Mouse (Mus musculus) lung, embryonic 15.5 days (tissue): Measurements from ENCODE around the gene Ms4a4c. TPM values are rescaled to one million over a fixed set of nuclear protein-coding genes. Genes with fewer than 3 reads are reported as not detected.

Source experiments
- ATAC-seq: fragments of 200-750 bp; cut with Nextera tagmentation; 2 replicates; pipeline ENCODE4 v1.8.0; 2017; ENCODE audit warnings: moderate number of reproducible peaks, borderline replicate concordance; ENCODE audit not compliant: low FRiP score, low TSS enrichment; ENCODE audit errors: extremely low read depth
- H3K27ac ChIP-seq: fragments of 300-500 bp; sonication (generic); 2 replicates; pipeline ENCODE4 v1.5.1; 2015; ENCODE audit warnings: moderate library complexity, mild to moderate bottlenecking, inconsistent platforms
- H3K27me3 ChIP-seq: fragments of 300-500 bp; sonication (generic); 2 replicates; pipeline ENCODE4 v1.6.1; 2015; ENCODE audit warnings: inconsistent platforms
- H3K36me3 ChIP-seq: fragments of 300-500 bp; sonication (generic); 2 replicates; pipeline ENCODE4 v1.6.1; 2015; ENCODE audit warnings: inconsistent platforms
- H3K4me1 ChIP-seq: fragments of 300-500 bp; sonication (generic); 2 replicates; pipeline ENCODE4 v1.6.1; 2015; ENCODE audit warnings: inconsistent platforms
- H3K4me2 ChIP-seq: fragments of 300-500 bp; sonication (generic); 2 replicates; pipeline ENCODE4 v1.6.1; 2015; ENCODE audit warnings: inconsistent platforms, mild to moderate bottlenecking, moderate library complexity
- H3K4me3 ChIP-seq: fragments of 300-500 bp; sonication (generic); 2 replicates; pipeline ENCODE4 v1.5.1; 2015; ENCODE audit warnings: mild to moderate bottlenecking, inconsistent platforms
- H3K9ac ChIP-seq: fragments of 300-500 bp; sonication (generic); 2 replicates; pipeline ENCODE4 v1.6.1; 2015; ENCODE audit warnings: inconsistent platforms
- H3K9me3 ChIP-seq: fragments of 300-500 bp; sonication (generic); 2 replicates; pipeline ENCODE4 v1.6.1; 2016; ENCODE audit warnings: inconsistent platforms
- WGBS: fragments of 180-500 bp; shearing (Covaris S2); methylation state at CpG from one replicate; pipeline ENCODE4 v1.1.7; 2015; 5-methylcytosine and 5-hydroxymethylcytosine counted together
- polyA plus RNA-seq: library from polyadenylated mRNA; unstranded; fragments of >200 nt; fragmentation: Nextera tagmentation; extraction: Ambion mirVana; gene quantifications from 2 replicates; pipeline ENCODE4 v1.2.1, GENCODE M21; 2015

Gene Ms4a4c
- polyA plus RNA-seq, result 1.2 and 1.9 TPM in 2 replicates

DNA sequence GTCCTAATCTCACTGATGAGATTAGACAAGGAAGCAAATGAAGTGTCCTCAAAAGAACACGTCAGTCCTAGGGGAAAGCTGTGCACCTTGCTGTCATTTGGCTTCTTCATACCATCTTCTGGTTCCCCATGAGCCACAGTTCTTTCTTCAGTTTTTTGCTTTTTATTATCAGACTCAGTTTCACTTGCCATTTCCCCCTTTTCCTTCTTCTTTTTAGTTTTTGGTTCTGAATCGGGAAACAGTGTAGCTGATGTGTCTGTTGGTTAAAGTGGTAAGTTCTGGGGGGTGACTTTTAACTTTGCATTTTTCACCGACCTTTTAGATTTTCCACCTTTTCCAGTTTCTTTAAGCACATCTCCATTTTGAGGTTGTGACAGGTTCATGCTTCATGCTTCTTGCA, at the start of gene Ms4a4c:
TSS of gene Ms4a4c (plus strand) at position 244 of the 400 bp plus-strand sequence.
- no peak within 1 kb of the TSS for H3K27ac ChIP-seq
- no peak for ATAC-seq
- no peak within 1 kb of the TSS for H3K4me3 ChIP-seq
- no peaks in the 10 kb centered on the region for H3K9me3 ChIP-seq
- WGBS, result 83% methylated on average over 3 of the region's 3 CpGs
- no peaks in the 10 kb centered on the region for H3K36me3 ChIP-seq
- H3K4me2 ChIP-seq, result no peak within 1 kb of the TSS
- H3K9ac ChIP-seq, result no peak within 1 kb of the TSS
- H3K27me3 ChIP-seq, result no peaks in the 10 kb centered on the region
- H3K4me1 ChIP-seq, result no peaks in the 10 kb centered on the region

- ATAC-seq, result no peak
- Histone ChIP-seq H3K9ac (no peak overlapping the region), H3K27me3 (no peaks in the 10 kb centered on the region), H3K4me2 (no peak overlapping the region), H3K4me3 (no peak overlapping the region), H3K36me3 (no peaks in the 10 kb centered on the region), H3K27ac (no peak overlapping the region), H3K4me1 (no peaks in the 10 kb centered on the region), H3K9me3 (no peaks in the 10 kb centered on the region)
- WGBS, result 65% methylated on average over 7 of the region's 7 CpGs
Measured at GRCm38 (mm10) chr19:11355730-11356129, 48.8 kb upstream of the Ms4a4c start.

DNA sequence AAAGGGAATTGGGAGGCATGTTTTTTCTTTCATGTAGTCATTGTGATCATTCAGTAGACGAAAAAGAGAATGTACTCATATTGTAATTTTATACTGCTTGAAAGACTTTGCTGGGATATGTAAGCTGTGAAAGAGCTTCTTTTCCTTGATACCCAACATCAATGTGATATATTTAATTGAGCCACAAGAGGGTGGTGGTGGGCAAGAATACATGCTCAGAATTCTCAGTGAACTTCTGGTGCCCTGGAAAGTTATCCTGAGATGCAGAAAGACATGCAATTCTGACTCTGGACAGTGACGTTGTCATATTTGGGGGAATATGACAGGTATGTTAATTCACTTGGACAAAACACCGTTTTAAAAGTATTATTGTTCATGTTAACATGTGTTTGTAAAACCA, 44.5 kb upstream of the Ms4a4c start:
- H3K4me2 ChIP-seq, result no peak overlapping the region
- no peak overlapping the region for H3K27ac ChIP-seq
- no peak overlapping the region for H3K9ac ChIP-seq
- H3K36me3 ChIP-seq, result no peaks in the 10 kb centered on the region
- H3K27me3 ChIP-seq, result no peaks in the 10 kb centered on the region
- 48% methylated on average over 3 of the region's 3 CpGs for WGBS
- no peaks in the 10 kb centered on the region for H3K4me1 ChIP-seq
- no peaks in the 10 kb centered on the region for H3K9me3 ChIP-seq
- H3K4me3 ChIP-seq, result no peak overlapping the region
- no peak for ATAC-seq

DNA sequence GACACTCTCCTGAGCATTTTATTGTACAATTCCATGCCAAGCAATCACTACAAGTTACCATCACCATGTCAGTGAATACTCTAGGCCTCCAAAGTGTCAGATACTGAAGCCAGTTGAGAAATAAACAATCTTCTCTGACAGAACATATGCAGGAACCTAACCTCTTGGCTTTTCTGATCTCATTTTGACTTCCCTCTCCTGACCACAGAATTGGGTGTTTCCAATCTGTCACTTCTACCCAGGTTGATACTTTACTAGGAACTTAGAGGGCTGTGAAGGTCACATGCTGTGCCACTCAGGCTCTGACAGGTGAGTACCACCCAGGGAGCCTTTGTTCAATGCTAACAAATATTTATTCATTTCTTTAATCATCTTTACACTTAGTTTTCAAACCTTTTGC, 42.6 kb upstream of the Ms4a4c start:
- H3K36me3 ChIP-seq, result no peaks in the 10 kb centered on the region
- no peaks in the 10 kb centered on the region for H3K4me1 ChIP-seq
- H3K27ac ChIP-seq, result no peak overlapping the region
- H3K9me3 ChIP-seq, result no peaks in the 10 kb centered on the region
- no peak overlapping the region for H3K4me2 ChIP-seq
- ATAC-seq, result no peak
- no peak overlapping the region for H3K4me3 ChIP-seq
- H3K9ac ChIP-seq, result no peak overlapping the region
- no peaks in the 10 kb centered on the region for H3K27me3 ChIP-seq

GRCm38 (mm10) chr19:11368310-11368709, 36.3 kb upstream of the Ms4a4c start:
- Histone ChIP-seq H3K27me3 (no peaks in the 10 kb centered on the region), H3K36me3 (no peaks in the 10 kb centered on the region)

DNA sequence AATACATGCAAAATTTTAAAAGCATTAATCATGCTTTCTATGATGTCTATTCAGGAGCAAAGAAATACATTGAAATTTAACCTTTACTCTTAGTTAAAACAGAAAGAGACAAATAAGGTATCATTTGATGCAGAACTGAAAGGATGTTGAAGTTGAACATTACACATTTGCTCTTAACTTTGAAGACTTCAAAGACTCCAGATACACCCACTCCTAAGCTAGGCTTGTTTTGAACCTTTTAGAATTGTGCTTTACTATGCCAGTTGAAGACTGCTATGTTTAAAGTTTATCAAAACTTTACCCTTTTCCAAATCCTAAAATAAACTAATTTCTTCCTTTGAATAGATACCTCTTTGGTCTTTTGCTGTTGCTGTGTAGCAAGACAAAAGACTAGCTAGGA, 33.4 kb upstream of the Ms4a4c start:
- Histone ChIP-seq H3K36me3 (no peaks in the 10 kb centered on the region), H3K27me3 (no peaks in the 10 kb centered on the region), H3K9ac (no peak overlapping the region), H3K4me2 (no peak overlapping the region), H3K4me3 (no peak overlapping the region), H3K27ac (no peak overlapping the region), H3K9me3 (no peaks in the 10 kb centered on the region), H3K4me1 (no peaks in the 10 kb centered on the region)
- no peak for ATAC-seq

More at GRCm38 (mm10) chr19:11368310-11368709, 36.3 kb upstream of the Ms4a4c start:
- no peak for ATAC-seq
- Histone ChIP-seq H3K9ac (no peak overlapping the region), H3K4me3 (no peak overlapping the region), H3K9me3 (no peaks in the 10 kb centered on the region), H3K4me2 (no peak overlapping the region), H3K4me1 (no peaks in the 10 kb centered on the region), H3K27ac (no peak overlapping the region)
- WGBS, result 72% methylated on average over 3 of the region's 3 CpGs

- 66% methylated on average over 2 of the region's 2 CpGs for WGBS
- Histone ChIP-seq H3K4me3 (no peak within 1 kb of the TSS), H3K4me2 (no peak within 1 kb of the TSS), H3K9me3 (no peaks in the 10 kb centered on the region), H3K9ac (no peak within 1 kb of the TSS), H3K4me1 (no peaks in the 10 kb centered on the region), H3K27ac (no peak within 1 kb of the TSS), H3K27me3 (no peaks in the 10 kb centered on the region), H3K36me3 (no peaks in the 10 kb centered on the region)
- no peak for ATAC-seq
Measured at GRCm38 (mm10) chr19:11375273-11375672, 29.3 kb upstream of the Ms4a4c start, which contains the start of gene Ms4a4a. Gene Ms4a4a, plus strand, starts transcription at chr19:11375523.

DNA sequence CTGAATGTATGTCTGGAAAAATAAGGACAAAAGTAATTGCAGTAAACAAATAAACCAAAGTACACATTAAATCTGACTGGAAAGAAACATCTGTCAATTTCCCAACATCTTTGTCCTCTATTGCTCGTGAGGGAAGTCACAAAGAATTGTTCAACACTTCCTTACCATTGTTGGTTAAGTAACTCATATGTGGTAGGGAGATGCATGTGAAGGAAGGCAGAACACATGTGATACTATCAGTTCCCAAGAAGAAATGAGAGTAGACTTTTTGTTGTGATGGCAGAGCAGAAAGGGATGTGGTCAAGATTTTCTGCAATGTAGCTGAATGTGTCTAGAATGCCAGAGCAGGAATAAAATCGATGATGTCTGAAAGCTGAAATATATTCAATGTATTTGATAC, 28.2 kb upstream of the Ms4a4c start:
- ATAC-seq, result no peak
- Histone ChIP-seq H3K27ac (no peak overlapping the region), H3K9ac (no peak overlapping the region), H3K36me3 (no peaks in the 10 kb centered on the region), H3K4me2 (no peak overlapping the region), H3K4me1 (no peaks in the 10 kb centered on the region), H3K4me3 (no peak overlapping the region), H3K27me3 (no peaks in the 10 kb centered on the region), H3K9me3 (no peaks in the 10 kb centered on the region)
- 64% methylated on average over 2 of the region's 2 CpGs for WGBS

DNA sequence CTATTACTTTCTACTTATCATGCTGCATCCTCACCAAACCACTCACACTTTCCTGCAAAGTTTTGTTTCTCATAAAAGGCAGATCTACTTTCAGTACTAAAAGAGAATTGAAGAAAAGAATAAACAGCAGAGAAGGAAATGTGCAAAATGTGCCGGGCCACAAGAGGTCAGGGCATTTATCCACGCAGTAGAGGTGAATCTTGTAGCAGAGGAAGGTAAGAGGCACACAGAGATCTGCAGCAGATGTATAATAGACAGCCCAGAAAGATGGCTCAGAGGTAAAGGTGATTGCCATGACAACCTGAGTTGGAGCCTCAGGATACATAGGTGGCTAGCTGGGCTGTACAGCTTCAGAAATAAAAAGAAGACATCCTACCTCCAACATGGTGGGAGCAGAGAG, 17.5 kb upstream of the Ms4a4c start:
- H3K36me3 ChIP-seq, result no peaks in the 10 kb centered on the region
- no peak for ATAC-seq
- no peaks in the 10 kb centered on the region for H3K9me3 ChIP-seq
- WGBS, result 59% methylated on average over 2 of the region's 2 CpGs
- no peak overlapping the region for H3K4me3 ChIP-seq
- no peak overlapping the region for H3K27ac ChIP-seq
- no peak overlapping the region for H3K4me2 ChIP-seq
- H3K27me3 ChIP-seq, result no peaks in the 10 kb centered on the region
- H3K9ac ChIP-seq, result no peak overlapping the region
- no peaks in the 10 kb centered on the region for H3K4me1 ChIP-seq

- no peaks in the 10 kb centered on the region for H3K9me3 ChIP-seq
- 68% methylated on average over 4 of the region's 4 CpGs for WGBS
- H3K4me2 ChIP-seq, result no peak overlapping the region
- no peaks in the 10 kb centered on the region for H3K27me3 ChIP-seq
- H3K27ac ChIP-seq, result no peak overlapping the region
- H3K4me1 ChIP-seq, result no peaks in the 10 kb centered on the region
- no peak overlapping the region for H3K4me3 ChIP-seq
- no peak for ATAC-seq
- no peak overlapping the region for H3K9ac ChIP-seq
- H3K36me3 ChIP-seq, result no peaks in the 10 kb centered on the region
Measured at GRCm38 (mm10) chr19:11387685-11388084, 16.9 kb upstream of the Ms4a4c start.

- H3K36me3 ChIP-seq, result no peaks in the 10 kb centered on the region
- ATAC-seq, result no peak
- H3K27ac ChIP-seq, result no peak overlapping the region
- H3K4me1 ChIP-seq, result no peaks in the 10 kb centered on the region
- WGBS, result 65% methylated on average over 2 of the region's 2 CpGs
- H3K9ac ChIP-seq, result no peak overlapping the region
- H3K4me2 ChIP-seq, result no peak overlapping the region
- H3K4me3 ChIP-seq, result no peak overlapping the region
- no peaks in the 10 kb centered on the region for H3K27me3 ChIP-seq
- H3K9me3 ChIP-seq, result no peaks in the 10 kb centered on the region
Measured at GRCm38 (mm10) chr19:11388949-11389348, 15.6 kb upstream of the Ms4a4c start.

DNA sequence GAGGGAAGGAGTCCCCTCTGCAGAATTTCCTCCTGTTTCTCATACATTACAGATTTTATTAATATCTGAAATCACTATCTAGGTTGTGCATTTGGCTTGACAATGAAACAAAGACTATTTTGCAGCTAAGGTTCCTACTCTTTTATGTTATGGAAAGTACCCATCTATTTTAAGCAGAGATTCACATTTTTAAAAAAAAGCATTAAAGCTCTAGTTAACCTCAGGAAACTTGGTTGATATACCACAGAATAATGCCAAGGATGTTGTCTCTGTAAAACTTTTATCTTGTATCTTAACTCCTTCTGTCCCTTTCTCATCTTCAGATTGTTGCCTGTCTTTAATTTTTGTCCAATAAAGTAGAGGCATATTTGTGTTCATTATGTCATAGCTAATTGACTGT, 8.8 kb upstream of the Ms4a4c start:
- no peaks in the 10 kb centered on the region for H3K27me3 ChIP-seq
- H3K36me3 ChIP-seq, result no peaks in the 10 kb centered on the region
- no peak overlapping the region for H3K4me3 ChIP-seq
- ATAC-seq, result no peak
- H3K4me2 ChIP-seq, result no peak overlapping the region
- no peaks in the 10 kb centered on the region for H3K9me3 ChIP-seq
- no peak overlapping the region for H3K27ac ChIP-seq
- no peaks in the 10 kb centered on the region for H3K4me1 ChIP-seq
- H3K9ac ChIP-seq, result no peak overlapping the region

GRCm38 (mm10) chr19:11407428-11407827, 2.9 kb downstream of the Ms4a4c start:
- no peaks in the 10 kb centered on the region for H3K4me1 ChIP-seq
- no peak for ATAC-seq
- H3K9ac ChIP-seq, result no peak overlapping the region
- no peaks in the 10 kb centered on the region for H3K27me3 ChIP-seq
- H3K4me3 ChIP-seq, result no peak overlapping the region
- H3K36me3 ChIP-seq, result no peaks in the 10 kb centered on the region
- H3K9me3 ChIP-seq, result no peaks in the 10 kb centered on the region
- H3K4me2 ChIP-seq, result no peak overlapping the region
- H3K27ac ChIP-seq, result no peak overlapping the region
